Mouse (Mus musculus) olfactory bulb, adult 2 months (tissue): ENCODE data around the gene Rnf212. TPM values are rescaled to one million over a fixed set of nuclear protein-coding genes. Genes with fewer than 3 reads are reported as not detected.
"Not testable (repeated sequence)": the region's sequence is repeated elsewhere in the genome, so short reads cannot be mapped to it uniquely, and the experiment has no call there.

Experiments
- H3K27ac ChIP-seq: fragments of 200-500 bp; 2 replicates; pipeline ENCODE4 v1.5.1; 2012; ENCODE audit warnings: low read depth, low read length; ENCODE audit not compliant: insufficient read depth
- H3K4me1 ChIP-seq: fragments of 200-500 bp; 2 replicates; pipeline ENCODE4 v1.6.1; 2012; ENCODE audit warnings: low read length; ENCODE audit not compliant: control insufficient read depth, insufficient read depth
- H3K4me3 ChIP-seq: fragments of 200-500 bp; 2 replicates; pipeline ENCODE4 v1.5.1; 2012; ENCODE audit warnings: mild to moderate bottlenecking, low read depth, low read length, moderate library complexity; ENCODE audit not compliant: insufficient read depth
- CTCF ChIP-seq: fragments of 200-500 bp; IDR thresholded peaks from 2 replicates; pipeline ENCODE4 v1.5.1; 2012; ENCODE audit warnings: low read depth, mild to moderate bottlenecking, low read length, moderate library complexity; ENCODE audit not compliant: insufficient read depth
- POLR2A ChIP-seq: fragments of 200-500 bp; IDR thresholded peaks from 2 replicates; pipeline ENCODE4 v1.6.1; 2012; ENCODE audit warnings: mild to moderate bottlenecking, low read depth, low read length, moderate library complexity; ENCODE audit not compliant: insufficient read depth
- WGBS: fragments of 180-500 bp; shearing (Covaris S2); methylation state at CpG from one replicate; pipeline ENCODE4 v1.1.7; 2018; 5-methylcytosine and 5-hydroxymethylcytosine counted together
- polyA plus RNA-seq: library from polyadenylated mRNA; stranded (reverse); fragments of >200 nt; gene quantifications from 2 replicates; pipeline ENCODE4 v1.2.4, GENCODE M21; 2012; ENCODE audit warnings: low replicate concordance; ENCODE audit not compliant: missing spikeins, insufficient read depth, insufficient read length

Gene Rnf212
- polyA plus RNA-seq = not detected in 2 replicates

DNA sequence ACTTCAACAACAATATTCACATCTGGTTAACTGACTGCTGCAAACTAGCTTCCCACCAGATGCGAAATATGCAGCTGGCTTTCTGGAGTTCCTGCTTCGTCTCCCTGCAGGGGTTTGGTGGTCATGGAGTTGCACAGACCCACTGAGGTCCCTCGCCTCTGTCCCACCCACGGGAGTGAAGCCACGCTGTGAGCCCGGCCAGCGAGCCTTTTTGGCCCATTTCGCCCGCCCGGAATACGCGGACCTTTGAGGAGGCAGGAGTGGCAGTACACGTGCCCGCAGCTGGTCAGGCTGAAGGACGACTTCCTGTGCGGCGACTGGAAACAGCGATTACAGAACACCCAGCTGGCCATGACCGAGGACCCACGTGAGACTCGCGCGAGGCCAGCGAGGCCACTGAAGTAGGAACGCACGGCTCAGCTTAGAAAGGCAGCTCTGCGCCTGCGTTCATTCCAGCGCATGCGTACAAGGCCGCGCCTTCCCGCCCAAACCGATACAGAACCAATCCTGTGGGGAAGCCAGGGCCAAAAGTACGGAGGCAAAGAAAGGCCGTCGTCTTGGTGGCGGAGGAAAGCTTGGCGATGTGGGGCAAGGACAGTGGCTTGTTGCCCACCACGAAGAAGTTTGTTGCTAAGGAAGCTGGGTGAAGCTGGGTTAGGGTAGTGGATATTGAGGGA is at the start of gene Rnf212:
Gene Rnf212, minus strand, starts transcription at position 353 of the 677 bp plus-strand sequence.
- Histone ChIP-seq H3K27ac (no peak within 1 kb of the TSS), H3K4me1 (no peaks in the 10 kb centered on the region), H3K4me3 (no peak within 1 kb of the TSS)
- TF ChIP-seq POLR2A (no peak), CTCF (no peak)
- 82% methylated on average over 40 of the region's 40 CpGs for WGBS

DNA sequence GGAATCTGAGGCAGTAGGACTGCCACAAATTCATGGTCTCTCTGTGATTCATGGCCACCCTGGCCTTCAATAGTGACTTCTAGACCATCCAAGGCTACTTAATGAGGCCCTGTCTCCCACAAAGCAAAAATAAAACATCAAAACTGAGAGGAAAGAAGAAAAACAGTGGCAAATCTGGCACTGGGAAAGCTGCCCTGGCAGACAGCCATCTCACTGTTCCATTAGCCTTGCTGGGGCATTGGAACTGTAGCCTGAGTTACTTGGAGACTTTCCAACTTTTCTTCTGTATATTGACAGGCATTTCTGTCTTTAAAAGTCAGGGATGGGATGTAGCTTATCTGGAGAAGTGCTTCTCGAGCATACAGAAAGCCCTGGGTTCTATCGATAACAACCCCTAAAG is 48.5 kb upstream of the Rnf212 start:
- Histone ChIP-seq H3K4me3 (no peak overlapping the region), H3K27ac (no peak overlapping the region), H3K4me1 (no peaks in the 10 kb centered on the region)
- TF ChIP-seq POLR2A = no peak
- no peak for TF ChIP-seq CTCF
- 67% methylated on average over 2 of the region's 2 CpGs for WGBS

DNA sequence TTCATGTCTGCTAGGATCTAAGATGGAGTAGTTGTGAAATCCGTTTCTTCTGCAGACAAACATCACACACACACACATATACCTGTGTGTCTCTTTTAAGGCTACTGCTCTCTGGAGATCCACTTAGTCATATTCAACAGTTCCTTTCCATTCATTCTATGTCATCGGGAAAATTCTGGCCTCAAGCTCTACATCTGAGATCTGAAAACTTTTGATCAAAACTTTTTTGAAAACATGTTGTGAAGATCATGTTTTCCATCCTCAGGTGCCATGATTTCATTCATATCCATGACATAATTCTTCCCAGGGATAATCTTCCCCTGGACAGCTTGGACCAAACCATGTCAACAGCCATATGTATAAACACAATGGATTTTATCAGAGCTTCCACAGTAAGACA is 34.0 kb upstream of the Rnf212 start, which contains the start of gene Vmn2r8:
Gene Vmn2r8, minus strand, starts transcription at position 101 of the 400 bp plus-strand sequence.
- not testable (repeated sequence) for H3K4me3 ChIP-seq, H3K4me1 ChIP-seq, H3K27ac ChIP-seq
- WGBS = 78% methylated on average over 2 of the region's 2 CpGs

DNA sequence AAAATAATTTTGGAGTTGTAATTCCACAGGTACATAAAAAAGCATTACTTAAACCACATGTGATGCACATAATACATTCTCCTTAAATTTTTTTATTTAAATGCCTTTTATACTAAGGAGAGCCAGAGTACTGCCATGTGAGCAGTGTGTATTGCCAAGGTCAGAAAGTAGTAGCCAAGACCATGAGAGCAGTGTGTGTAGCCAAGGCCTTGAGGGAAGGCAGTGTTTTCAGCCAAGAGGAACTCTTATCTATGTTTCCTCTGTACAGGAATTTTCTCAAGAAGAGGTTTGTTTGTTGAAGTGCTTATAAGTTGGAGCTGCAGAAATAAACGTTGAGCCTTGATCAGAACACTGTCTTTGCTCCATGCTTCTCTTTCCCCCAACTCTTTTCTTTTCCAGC is 28.9 kb upstream of the Rnf212 start:
- WGBS = 55% methylated on average over 1 of the region's 1 CpGs
- no peak for TF ChIP-seq POLR2A
- no peak for TF ChIP-seq CTCF
- Histone ChIP-seq H3K27ac (no peak overlapping the region), H3K4me3 (no peak overlapping the region), H3K4me1 (no peaks in the 10 kb centered on the region)

DNA sequence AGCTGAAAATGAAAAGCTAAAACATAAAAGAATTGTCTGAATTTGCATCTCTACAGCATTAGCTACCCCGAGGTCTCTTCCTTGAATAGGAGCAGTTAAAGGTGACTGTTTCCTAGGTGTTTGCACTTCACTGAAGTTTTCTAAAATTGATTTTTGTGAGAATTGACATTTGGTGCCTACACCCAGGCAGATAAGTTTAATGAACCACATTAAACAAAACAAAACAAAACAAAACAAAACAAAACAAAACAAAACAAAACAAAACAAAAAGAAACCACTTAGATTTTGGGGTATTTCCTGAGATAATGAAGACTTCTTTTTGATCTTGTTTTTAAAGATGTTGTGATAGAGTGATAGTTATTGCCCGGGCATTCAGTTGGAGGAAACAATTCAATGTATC is 20.5 kb upstream of the Rnf212 start, which contains the start of gene Tmed11:
Gene Tmed11, minus strand, starts transcription at position 101 of the 400 bp plus-strand sequence.
- H3K4me1 ChIP-seq, H3K27ac ChIP-seq, H3K4me3 ChIP-seq: not testable (repeated sequence)
- WGBS = 42% methylated on average over 2 of the region's 2 CpGs

DNA sequence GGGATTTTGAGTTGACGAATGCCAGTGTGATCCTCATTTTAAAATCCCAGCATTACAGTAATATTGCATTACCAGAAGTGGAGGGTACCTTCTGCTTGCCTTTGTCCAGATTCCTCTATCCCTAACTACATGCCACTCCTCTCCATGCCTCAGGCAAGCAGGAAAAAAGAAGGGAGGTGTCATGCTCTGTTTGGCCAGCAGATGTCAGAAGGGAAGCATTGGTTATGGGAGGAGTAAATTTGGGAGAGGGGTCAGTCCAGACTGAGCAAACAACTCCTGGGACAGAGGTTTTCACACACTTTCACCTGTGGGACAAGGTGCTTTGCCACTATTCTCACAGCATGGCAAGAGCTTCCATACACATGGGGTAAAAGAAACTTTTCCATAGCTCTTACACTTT is 15.6 kb upstream of the Rnf212 start:
- 44% methylated on average over 1 of the region's 1 CpGs for WGBS
- H3K4me1 ChIP-seq = not testable (repeated sequence)

DNA sequence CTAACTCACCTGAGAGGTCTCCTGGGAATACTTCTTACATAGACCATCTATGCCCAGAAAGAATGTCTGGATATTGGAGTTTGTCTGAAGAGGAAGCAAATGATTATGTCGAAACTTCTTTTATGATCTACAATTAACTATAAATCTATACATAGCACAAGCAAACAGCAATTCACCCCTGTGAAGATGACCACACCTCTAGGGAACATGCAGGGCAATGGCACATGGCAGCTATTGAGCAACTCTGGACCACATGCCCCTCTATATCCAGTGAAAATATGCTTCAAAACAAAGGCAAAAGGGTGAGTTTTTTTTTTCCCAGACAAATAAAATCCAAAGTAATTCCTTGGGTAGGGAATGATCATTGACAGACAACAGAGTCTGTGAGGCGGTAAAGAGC is 14.8 kb downstream of the Rnf212 start:
- no peak overlapping the region for H3K27ac ChIP-seq
- no peak overlapping the region for H3K4me3 ChIP-seq
- TF ChIP-seq POLR2A (no peak), CTCF (no peak)
- no peaks in the 10 kb centered on the region for H3K4me1 ChIP-seq
- WGBS = 91% methylated on average over 2 of the region's 2 CpGs

More for the DNA sequence above, 15.6 kb upstream of the Rnf212 start:
- not testable (repeated sequence) for H3K4me3 ChIP-seq, H3K27ac ChIP-seq

DNA sequence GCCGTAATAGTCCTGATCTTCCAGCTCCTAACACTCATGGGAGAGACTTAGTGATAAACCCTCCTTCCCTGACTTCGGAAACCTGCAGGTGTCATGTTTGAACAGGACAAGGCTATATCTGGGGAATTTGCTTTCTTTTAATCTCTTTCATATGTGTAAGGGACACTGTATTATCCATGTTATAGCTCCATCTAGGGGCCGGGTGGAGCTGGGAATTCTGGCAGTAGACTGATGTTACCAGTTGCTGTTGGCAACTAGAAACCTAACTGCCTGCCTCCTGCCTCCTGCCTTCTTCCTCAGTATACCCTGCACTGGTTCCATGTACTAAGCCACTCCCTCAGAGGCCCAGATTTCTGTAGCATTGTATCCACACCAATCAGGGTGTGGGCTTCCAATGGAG is 16.4 kb downstream of the Rnf212 start:
- Histone ChIP-seq H3K27ac (no peak overlapping the region), H3K4me1 (no peaks in the 10 kb centered on the region), H3K4me3 (no peak overlapping the region)
- 57% methylated on average over 3 of the region's 3 CpGs for WGBS
- TF ChIP-seq CTCF = no peak
- no peak for TF ChIP-seq POLR2A

DNA sequence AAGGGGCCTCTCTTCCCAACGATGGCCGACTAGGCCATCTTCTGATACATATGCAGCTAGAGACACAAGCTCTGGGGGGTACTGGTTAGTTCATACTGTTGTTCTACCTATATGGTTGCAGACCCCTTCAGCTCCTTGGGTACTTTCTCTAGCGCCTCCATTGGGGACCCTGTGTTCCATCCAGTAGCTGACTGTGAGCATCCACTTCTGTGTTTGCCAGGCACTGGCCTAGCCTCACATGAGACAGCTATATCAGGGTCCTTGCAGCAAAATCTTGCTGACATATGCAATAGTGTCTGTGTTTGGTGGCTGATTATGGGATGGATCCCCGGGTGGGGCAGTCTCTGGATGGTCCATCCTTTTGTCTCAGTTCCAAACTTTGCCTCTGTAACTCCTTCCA is 23.5 kb downstream of the Rnf212 start:
- 85% methylated on average over 4 of the region's 4 CpGs for WGBS
- H3K27ac ChIP-seq, H3K4me1 ChIP-seq, H3K4me3 ChIP-seq: not testable (repeated sequence)
